Mouse (Mus musculus) liver, embryonic 11.5 days (tissue): Measurements from ENCODE around the gene Gng11. TPM values are rescaled to one million over a fixed set of nuclear protein-coding genes. Genes with fewer than 3 reads are reported as not detected.
A peak's percentile ranks its signal among the peaks of the same experiment; 100 is the strongest.

Source experiments
- ATAC-seq: fragments of 200-750 bp; cut with Nextera tagmentation; replicated peaks from 2 replicates; pipeline ENCODE4 v1.8.0; 2017; ENCODE audit warnings: moderate number of reproducible peaks, mild to moderate bottlenecking, moderate TSS enrichment, moderate library complexity; ENCODE audit not compliant: low FRiP score
- DNase-seq: peaks from one replicate; pipeline ENCODE4 v3.0.0-alpha.2; 2017; ENCODE audit warnings: low spot score
- H3K27ac ChIP-seq: fragments of 300-500 bp; sonication (generic); 2 replicates; pipeline ENCODE4 v1.5.1; 2014; ENCODE audit warnings: mild to moderate bottlenecking, low read depth, low read length, control low read depth
- H3K27me3 ChIP-seq: fragments of 300-500 bp; sonication (generic); replicated peaks from 2 replicates; pipeline ENCODE4 v1.6.1; 2014; ENCODE audit warnings: low read length, mixed read lengths; ENCODE audit not compliant: control insufficient read depth, insufficient read depth
- H3K36me3 ChIP-seq: fragments of 300-500 bp; sonication (generic); 2 replicates; pipeline ENCODE4 v1.6.1; 2014; ENCODE audit warnings: mild to moderate bottlenecking, low read length, moderate library complexity, mixed read lengths; ENCODE audit not compliant: control insufficient read depth, insufficient read depth
- H3K4me1 ChIP-seq: fragments of 300-500 bp; sonication (generic); replicated peaks from 2 replicates; pipeline ENCODE4 v1.6.1; 2014; ENCODE audit warnings: low read length, mixed read lengths; ENCODE audit not compliant: control insufficient read depth, insufficient read depth
- H3K4me2 ChIP-seq: fragments of 300-500 bp; sonication (generic); 2 replicates; pipeline ENCODE4 v1.6.1; 2014; ENCODE audit warnings: mild to moderate bottlenecking, control low read depth, moderate library complexity
- H3K4me3 ChIP-seq: fragments of 300-500 bp; sonication (generic); 2 replicates; pipeline ENCODE4 v1.5.1; 2014; ENCODE audit warnings: low read depth, low read length, control low read depth
- H3K9ac ChIP-seq: fragments of 300-500 bp; sonication (generic); 2 replicates; pipeline ENCODE4 v1.6.1; 2014; ENCODE audit warnings: low read depth, low read length, control low read depth
- H3K9me3 ChIP-seq: fragments of 300-500 bp; sonication (generic); 2 replicates; pipeline ENCODE4 v1.6.1; 2016; ENCODE audit warnings: low read length, inconsistent platforms, mixed read lengths; ENCODE audit not compliant: control insufficient read depth
- WGBS: fragments of 180-500 bp; shearing (Covaris S2); extraction: QIAGEN DNeasy Blood & Tissue Kit; methylation state at CpG from one replicate; pipeline ENCODE4 v1.1.7; 2014; 5-methylcytosine and 5-hydroxymethylcytosine counted together
- polyA plus RNA-seq: library from polyadenylated mRNA; unstranded; fragments of >200 nt; fragmentation: Nextera tagmentation; extraction: Ambion mirVana; gene quantifications from 2 replicates; pipeline ENCODE4 v1.2.1, GENCODE M21; 2014

Gene Gng11
- polyA plus RNA-seq, 1 experiment from 2014 or later = 35.3 TPM

DNA sequence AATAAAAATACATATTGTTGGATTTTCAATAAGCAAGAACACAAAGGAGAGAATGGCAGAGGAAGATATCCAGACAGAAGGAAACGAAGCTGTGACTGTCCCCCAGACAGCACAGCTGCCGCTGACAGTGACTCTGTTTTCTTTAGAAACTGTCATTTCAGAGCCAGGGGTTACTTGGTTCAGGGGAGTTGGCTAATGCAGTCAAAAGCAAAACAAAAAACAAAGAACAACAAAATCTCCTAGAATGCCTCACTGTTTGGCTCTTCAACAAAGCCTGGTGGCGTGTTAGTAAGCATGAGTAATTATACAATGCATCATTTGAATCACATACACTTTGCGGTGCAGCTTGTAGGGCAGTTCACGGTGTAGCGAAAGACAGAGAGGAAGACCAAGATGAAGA, 4.4 kb upstream of the Gng11 start:
- H3K4me3 ChIP-seq = no peak overlapping the region
- H3K4me2 ChIP-seq = no peak overlapping the region
- H3K9ac ChIP-seq = no peak overlapping the region
- WGBS = 80% methylated on average over 6 of the region's 6 CpGs
- no peaks in the 10 kb centered on the region for H3K27me3 ChIP-seq
- H3K36me3 ChIP-seq = no peaks in the 10 kb centered on the region
- no peaks in the 10 kb centered on the region for H3K4me1 ChIP-seq
- ATAC-seq (no peak), DNase-seq (no peak)
- H3K27ac ChIP-seq = no peak overlapping the region
- no peaks in the 10 kb centered on the region for H3K9me3 ChIP-seq

DNA sequence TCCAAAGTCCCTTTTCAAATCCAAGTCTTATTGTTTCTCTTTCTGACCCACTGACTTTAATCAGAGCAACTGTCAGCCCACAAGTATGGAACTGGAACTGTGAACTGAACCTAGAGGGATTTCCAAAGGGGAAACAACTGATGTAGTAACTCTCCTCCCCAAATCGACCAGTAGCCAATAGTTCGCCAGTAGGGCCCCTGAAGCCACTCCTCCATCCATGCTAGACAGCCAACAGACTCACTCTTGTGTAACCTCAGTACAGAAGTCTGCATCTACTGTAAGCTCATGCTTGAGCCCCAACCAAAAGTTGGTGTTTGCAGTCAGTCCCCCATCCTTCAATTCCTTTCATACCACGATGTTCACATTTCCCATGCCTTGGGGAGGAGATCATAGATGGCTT, 3.0 kb upstream of the Gng11 start:
- H3K4me1 ChIP-seq = no peaks in the 10 kb centered on the region
- no peaks in the 10 kb centered on the region for H3K36me3 ChIP-seq
- DNase-seq (no peak), ATAC-seq (no peak)
- 73% methylated on average over 3 of the region's 3 CpGs for WGBS
- no peak overlapping the region for H3K4me3 ChIP-seq
- no peak overlapping the region for H3K9ac ChIP-seq
- H3K27me3 ChIP-seq = no peaks in the 10 kb centered on the region
- H3K9me3 ChIP-seq = no peaks in the 10 kb centered on the region
- H3K27ac ChIP-seq = no peak overlapping the region
- H3K4me2 ChIP-seq = no peak overlapping the region

DNA sequence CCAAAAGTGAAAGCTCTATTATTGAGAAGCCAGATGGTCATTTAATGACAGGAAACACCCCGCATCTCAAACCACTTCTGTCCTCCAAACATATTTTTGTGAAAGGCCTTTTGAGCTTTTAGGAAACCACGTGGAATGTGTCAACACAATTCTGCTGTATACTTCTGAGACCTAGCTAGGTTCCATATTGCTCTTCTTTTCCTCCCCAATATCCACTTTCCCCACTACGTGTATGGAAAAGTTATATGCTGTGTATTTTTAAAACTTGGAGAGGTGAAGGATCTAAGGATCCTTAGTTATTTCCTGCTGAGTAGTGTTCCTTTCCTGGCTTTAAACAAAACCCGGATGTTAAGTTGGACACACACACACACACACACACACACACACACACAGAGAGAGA, 259 bp upstream of the Gng11 start:
- H3K4me2 ChIP-seq = peak overlapping the region; percentile 29
- no peak overlapping the region; the same call in 1 of the 2 replicates for H3K27ac ChIP-seq
- DNase-seq (no peak), ATAC-seq (no peak)
- peak overlapping the region; percentile 9; the same call in 1 of the 2 replicates for H3K9ac ChIP-seq
- 32% methylated on average over 4 of the region's 4 CpGs for WGBS
- H3K4me3 ChIP-seq = peak overlapping the region; percentile 42
- H3K27me3 ChIP-seq = no peaks in the 10 kb centered on the region
- H3K4me1 ChIP-seq = no peaks in the 10 kb centered on the region
- no peaks in the 10 kb centered on the region for H3K36me3 ChIP-seq
- H3K9me3 ChIP-seq = no peaks in the 10 kb centered on the region

DNA sequence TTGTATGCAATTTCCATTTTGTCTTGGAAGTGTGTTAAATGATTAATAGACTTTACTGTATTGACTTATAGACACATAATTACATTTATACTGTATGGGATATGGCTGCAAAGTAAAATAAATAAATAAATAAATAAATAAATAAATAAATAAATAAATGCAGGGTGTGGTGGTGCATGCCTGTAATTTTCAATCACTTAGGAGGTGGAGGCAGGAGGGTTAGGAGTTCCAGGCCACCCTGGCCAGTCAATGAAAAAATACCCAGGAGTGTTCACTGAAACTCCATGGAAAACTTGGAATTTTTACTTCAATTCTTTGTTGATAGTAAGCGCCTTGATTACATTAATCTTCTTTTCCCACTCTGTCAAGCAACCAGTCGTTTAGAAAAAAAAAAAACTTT, 1.1 kb downstream of the Gng11 start:
- Histone ChIP-seq H3K9me3 (no peaks in the 10 kb centered on the region), H3K4me2 (peak overlapping the region; percentile 73), H3K9ac (no peak overlapping the region), H3K27ac (no peak overlapping the region), H3K4me3 (peak overlapping the region; percentile 42; the same call in 1 of the 2 replicates), H3K27me3 (no peaks in the 10 kb centered on the region), H3K4me1 (no peaks in the 10 kb centered on the region), H3K36me3 (no peaks in the 10 kb centered on the region)
- DNase-seq (no peak), ATAC-seq (no peak)
- 53% methylated on average over 2 of the region's 2 CpGs for WGBS

DNA sequence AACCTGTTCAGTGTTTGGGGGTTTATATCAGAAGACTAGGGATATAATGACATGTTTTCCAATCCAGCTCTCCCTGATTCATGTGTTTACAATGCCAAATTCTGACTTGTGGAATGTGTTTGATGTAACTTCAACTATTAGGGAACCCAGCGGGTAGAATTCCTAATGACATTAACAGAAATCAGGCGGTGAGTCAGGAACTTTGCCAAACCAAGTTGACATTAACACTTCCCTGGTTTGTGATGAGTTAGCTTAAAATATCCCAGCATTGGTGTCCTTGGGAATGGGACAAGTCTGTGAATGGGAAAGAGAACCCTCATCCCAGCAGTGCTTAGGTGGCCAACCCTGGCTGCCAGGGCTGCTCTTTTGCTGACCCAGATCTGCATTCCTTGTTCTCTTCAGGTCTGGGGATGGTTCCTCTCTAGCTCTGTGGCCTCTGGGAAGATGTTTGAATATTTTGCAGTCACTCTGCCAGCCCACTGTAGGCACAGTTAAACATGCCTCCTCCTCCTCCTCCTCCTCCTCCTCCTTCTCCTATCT, 4.9 kb downstream of the Gng11 start:
- no peaks in the 10 kb centered on the region for H3K36me3 ChIP-seq
- DNase-seq = no peak
- H3K27me3 ChIP-seq = no peaks in the 10 kb centered on the region
- H3K9me3 ChIP-seq = no peaks in the 10 kb centered on the region
- no peak overlapping the region for H3K4me3 ChIP-seq
- no peak overlapping the region for H3K9ac ChIP-seq
- no peak for ATAC-seq
- 73% methylated on average over 2 of the region's 2 CpGs for WGBS
- no peak overlapping the region for H3K27ac ChIP-seq
- no peak overlapping the region for H3K4me2 ChIP-seq
- no peaks in the 10 kb centered on the region for H3K4me1 ChIP-seq

DNA sequence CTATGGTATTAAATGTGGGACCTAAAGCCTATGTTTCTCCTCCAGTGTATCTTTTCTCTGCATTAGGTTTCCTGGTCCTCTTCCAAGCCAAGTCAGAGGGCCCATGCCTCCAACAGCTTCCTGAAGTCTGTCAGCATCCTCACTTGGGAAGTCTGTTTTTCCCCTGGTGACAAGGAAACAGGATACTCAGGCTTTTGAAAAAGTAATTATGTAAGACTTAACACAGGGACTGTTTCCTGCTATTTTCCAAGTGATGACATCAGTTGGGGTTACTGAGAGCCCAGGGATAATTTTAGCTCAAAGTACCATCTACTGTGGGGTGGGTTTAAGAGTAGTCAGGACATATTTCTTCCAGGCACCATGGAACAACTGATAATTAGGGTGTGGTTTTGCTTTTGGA, 5.8 kb downstream of the Gng11 start:
- DNase-seq = no peak
- Histone ChIP-seq H3K36me3 (no peaks in the 10 kb centered on the region), H3K4me3 (no peak overlapping the region), H3K27me3 (no peaks in the 10 kb centered on the region), H3K9ac (no peak overlapping the region), H3K9me3 (no peaks in the 10 kb centered on the region), H3K4me1 (no peaks in the 10 kb centered on the region), H3K4me2 (no peak overlapping the region), H3K27ac (no peak overlapping the region)
- no peak for ATAC-seq

DNA sequence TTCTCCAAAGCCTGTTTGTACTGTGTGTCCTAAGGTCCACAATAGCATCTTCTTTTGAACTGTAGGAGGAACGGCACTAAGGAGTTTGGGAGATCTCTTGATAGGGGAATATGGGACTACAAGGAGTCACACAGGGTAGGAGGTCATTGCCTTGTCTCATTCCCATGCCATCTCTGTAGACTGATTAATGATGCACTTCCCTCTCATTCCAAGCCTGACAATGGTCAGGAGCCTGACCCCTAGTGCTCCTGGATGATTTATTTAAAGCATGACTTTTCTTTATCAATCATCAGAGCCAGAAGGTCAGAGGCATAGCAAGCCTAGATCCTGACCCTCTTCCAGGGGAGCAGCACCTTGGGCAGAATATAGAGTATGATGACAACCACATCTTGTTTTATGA, 18.9 kb downstream of the Gng11 start:
- Histone ChIP-seq H3K4me1 (no peaks in the 10 kb centered on the region), H3K27ac (no peak overlapping the region), H3K4me2 (no peak overlapping the region), H3K36me3 (no peaks in the 10 kb centered on the region), H3K9ac (no peak overlapping the region), H3K9me3 (no peaks in the 10 kb centered on the region), H3K27me3 (no peaks in the 10 kb centered on the region), H3K4me3 (no peak overlapping the region)
- no peak for DNase-seq
- 42% methylated on average over 1 of the region's 1 CpGs for WGBS
- no peak for ATAC-seq

DNA sequence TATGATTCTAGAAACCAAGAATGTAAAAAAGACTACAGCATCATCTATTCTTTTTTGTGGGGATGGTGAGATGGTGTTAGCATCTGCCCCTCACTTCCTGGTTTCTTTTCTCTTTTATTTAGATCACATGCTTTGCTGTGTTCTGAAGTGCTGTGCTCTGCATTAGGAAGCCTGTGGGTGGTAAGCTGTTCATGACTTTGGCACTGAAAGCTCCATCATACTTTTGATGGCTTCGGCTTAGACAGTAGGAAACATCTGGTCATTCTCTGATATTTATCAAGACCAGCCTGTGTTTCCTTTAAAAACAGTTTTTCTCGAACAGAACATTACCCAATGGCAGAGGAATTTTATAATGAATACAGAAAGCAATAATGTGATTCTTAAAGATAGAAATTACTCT, 22.7 kb downstream of the Gng11 start:
- H3K4me1 ChIP-seq = no peaks in the 10 kb centered on the region
- DNase-seq (no peak), ATAC-seq (no peak)
- H3K9me3 ChIP-seq = no peaks in the 10 kb centered on the region
- H3K9ac ChIP-seq = no peak overlapping the region
- H3K27me3 ChIP-seq = no peaks in the 10 kb centered on the region
- whole genome bisulfite sequencing = 34% methylated on average over 2 of the region's 2 CpGs
- no peaks in the 10 kb centered on the region for H3K36me3 ChIP-seq
- no peak overlapping the region for H3K4me2 ChIP-seq
- H3K27ac ChIP-seq = no peak overlapping the region
- no peak overlapping the region for H3K4me3 ChIP-seq

DNA sequence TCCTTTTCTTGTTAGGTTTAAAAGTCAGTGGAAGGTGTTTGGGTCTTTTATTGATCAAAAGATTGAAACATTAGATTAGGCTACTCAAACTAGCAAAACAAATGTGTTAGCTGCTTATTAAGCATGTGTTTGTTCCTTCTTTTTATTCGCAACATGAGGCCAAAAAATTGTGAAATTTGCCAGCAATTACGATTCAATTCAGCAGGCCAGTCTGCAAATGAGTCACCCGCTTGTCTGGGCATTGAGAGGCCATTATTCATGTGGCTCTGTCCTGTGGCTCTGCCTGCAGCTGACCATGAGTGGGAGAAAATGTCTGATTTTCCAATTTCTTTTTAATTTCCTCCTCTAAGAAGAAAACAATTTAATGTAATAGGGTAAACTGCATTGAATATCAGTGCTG, 27.3 kb downstream of the Gng11 start:
- WGBS = 77% methylated on average over 3 of the region's 3 CpGs
- Histone ChIP-seq H3K27ac (no peak overlapping the region), H3K4me3 (no peak overlapping the region), H3K27me3 (no peaks in the 10 kb centered on the region), H3K36me3 (no peaks in the 10 kb centered on the region), H3K4me1 (no peaks in the 10 kb centered on the region), H3K9me3 (no peaks in the 10 kb centered on the region), H3K9ac (no peak overlapping the region), H3K4me2 (no peak overlapping the region)
- no peak for ATAC-seq
- no peak for DNase-seq
